Mouse (Mus musculus) frontal cortex, postnatal 10 days (tissue): ENCODE measurements at regions not wholly inside any gene's neighbourhood (a gene's known extent, or its start where the extent isn't known, plus 50 kb on each side); places are given as distances from the start of the nearest gene placed in this dataset.

Source experiments
- DNase-seq, 2 experiments: peaks; one replicate each; pipeline ENCODE4 v3.0.0; 2022; ENCODE audit warnings: low spot score in 2 of 2, mixed read lengths in 1 of 2

- DNase-seq, result peak in 1 of 2 experiments; percentile 22
Observed at GRCm38 (mm10) chr6:76697146-76697891, 199.7 kb upstream of the Gm9008 start.

DNA sequence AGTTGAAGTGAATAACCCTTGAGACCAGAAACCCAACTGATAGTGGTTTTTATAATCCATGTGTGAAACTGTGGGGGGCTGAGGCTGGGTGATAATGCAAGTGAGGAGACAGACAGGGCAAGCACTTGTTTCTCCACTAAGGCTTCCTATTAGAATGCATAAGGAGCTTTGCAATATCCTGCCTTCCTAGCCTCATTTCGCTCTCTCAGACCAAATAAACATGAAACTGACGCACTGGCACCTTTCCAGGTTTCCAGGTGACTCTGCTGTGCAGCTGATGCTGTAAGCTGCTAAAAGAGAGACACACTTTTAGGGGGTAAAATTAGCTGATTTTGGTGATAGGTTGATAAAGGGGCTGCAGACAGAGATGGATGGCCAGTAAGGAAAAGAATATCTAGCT lies 191.2 kb upstream of the Gm9008 start:
- DNase-seq, result no peak

DNA sequence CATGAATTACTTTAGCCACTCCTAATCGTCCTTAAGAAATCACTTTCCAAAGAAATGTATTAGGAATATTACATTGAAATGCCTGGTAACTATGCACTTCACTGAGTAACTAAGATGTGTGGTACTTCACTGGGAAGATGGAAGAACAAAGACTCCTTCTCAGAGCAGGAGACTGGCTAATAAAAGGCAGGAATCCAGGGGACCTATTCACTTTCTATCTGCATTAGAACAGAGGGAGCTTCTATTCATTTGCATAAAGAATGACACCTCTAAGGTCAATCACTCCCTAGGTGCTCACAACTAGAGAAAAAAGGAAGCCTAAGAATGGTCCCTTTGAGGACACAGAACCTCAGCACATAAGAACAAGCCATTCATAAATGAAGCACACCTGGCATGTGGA lies 142.0 kb upstream of the Gm9008 start:
- DNase-seq, result no peak

DNA sequence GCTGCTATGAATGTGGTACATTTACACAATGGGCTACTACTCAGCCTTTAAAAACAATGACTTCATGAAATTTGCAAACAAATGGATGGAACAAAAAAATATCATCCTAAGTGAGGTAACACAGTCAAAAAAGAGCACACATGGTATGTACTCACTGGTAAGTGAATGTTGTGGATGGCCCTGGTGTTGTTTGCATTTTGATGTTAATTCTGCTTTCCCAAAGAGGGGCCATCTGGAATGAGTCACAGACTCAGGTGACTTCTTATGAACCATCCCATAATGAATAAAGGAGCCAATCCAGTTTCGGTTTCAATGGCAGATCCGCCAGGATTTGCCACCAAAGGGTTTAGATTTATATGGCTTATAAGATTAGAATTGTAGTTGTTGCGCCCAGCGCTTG lies 130.8 kb upstream of the Gm9008 start:
- DNase-seq, result no peak

DNA sequence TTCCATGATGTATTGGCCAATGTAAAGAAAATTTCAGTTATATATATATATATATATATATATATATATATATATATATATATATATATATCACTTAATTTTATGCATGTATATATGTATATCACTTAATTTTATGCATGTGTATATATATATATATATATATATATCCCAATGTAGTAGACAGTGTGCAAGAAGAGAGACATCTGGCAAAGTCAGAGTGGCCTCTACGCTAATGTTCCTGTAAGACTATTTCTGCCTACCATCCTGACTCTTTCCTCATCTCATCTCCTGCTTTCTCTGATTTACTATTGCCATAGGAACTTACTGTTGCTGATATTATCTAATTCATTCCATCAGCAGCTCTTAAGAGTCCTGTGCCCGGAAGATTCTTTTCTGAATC lies 123.9 kb upstream of the Gm9008 start:
- DNase-seq, result no peak

DNA sequence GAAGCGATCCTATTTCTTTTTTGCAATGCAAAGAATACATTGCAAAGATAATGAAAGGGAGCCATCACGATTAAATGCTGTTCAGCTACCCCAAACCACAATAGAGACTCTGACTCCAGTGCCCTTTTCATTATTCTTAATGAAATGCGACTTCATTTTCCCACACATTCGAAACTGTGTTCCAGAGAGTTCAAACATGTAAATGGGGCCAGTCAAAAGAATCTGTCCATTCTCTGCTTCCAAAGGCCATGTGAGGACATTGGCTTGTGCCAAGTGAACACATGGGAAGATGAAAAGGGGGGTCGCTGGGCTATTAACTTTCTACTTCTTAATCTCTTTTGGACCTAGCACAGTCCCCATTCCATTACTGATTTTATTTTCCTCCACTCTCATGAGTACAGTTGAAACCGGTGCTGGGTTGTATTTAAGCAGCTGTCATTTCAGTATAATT lies 123.2 kb upstream of the Gm9008 start:
- peak in 1 of 2 experiments; percentile 5 for DNase-seq
